Mouse (Mus musculus): Measurements from ENCODE around the gene St6gal1. TPM values are rescaled to one million over a fixed set of nuclear protein-coding genes. Genes with fewer than 3 reads are reported as not detected.
A peak's percentile ranks its signal among the peaks of the same experiment; 100 is the strongest.

St6gal1 gene
- polyA plus RNA-seq, 1 experiment from 2014 or later, result 18.7 TPM

- DNase-seq (ENCODE audit: low spot score), result no peak
- 0 out of 2 replicates have a peak, but pooled peaks cover 4% of the 10 kb centered on the region for H3K4me1 ChIP-seq (replicated peaks; ENCODE audit: control insufficient read depth, insufficient read depth, low read length)
- H3K9me3 ChIP-seq (ENCODE audit: control insufficient read depth, low read length), result no peaks in the 10 kb centered on the region
- no peak overlapping the region for H3K4me2 ChIP-seq
- 76% methylated on average over 10 of the region's 10 CpGs for WGBS
- H3K4me3 ChIP-seq (ENCODE audit: low read depth, low read length), result no peak overlapping the region
- no peaks in the 10 kb centered on the region for H3K36me3 ChIP-seq (ENCODE audit: control insufficient read depth, insufficient read depth, low read length)
- H3K27me3 ChIP-seq (replicated peaks; ENCODE audit: control insufficient read depth, insufficient read depth, low read length), result no peaks in the 10 kb centered on the region
- ATAC-seq (replicated peaks; ENCODE audit: low FRiP score), result no peak
- no peak overlapping the region for H3K27ac ChIP-seq (ENCODE audit: low read depth, low read length)
- no peak overlapping the region for H3K9ac ChIP-seq (ENCODE audit: low read depth, low read length)
Measured at GRCm38 (mm10) chr16:23287312-23288040, 62.9 kb downstream of the St6gal1 start.

DNA sequence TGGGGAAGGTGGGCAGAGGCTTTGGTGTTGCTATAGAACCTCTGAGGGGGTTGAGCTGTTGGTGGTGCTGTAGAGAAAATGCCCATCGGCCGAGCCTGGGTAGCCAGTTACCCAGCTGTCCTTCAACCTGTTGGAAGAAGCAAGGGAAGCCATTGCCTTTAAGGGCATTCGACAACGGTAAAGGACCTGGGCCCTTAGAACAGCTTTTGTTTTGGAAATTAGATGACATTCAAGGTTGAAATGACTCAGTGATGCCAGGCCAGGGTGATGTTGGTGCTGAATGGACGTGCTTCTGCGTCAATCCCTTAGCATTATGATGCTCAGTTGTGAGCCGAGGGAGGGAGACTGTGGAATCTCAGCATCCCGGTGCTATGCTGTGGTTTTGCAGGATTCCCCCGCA is 63.6 kb downstream of the St6gal1 start:
- H3K9ac ChIP-seq (ENCODE audit: low read depth, low read length), result no peak overlapping the region
- H3K4me2 ChIP-seq, result no peak overlapping the region
- no peaks in the 10 kb centered on the region for H3K9me3 ChIP-seq (ENCODE audit: control insufficient read depth, low read length)
- DNase-seq (ENCODE audit: low spot score) (no peak), ATAC-seq (replicated peaks; ENCODE audit: low FRiP score) (no peak)
- no peak overlapping the region for H3K4me3 ChIP-seq (ENCODE audit: low read depth, low read length)
- no peaks in the 10 kb centered on the region for H3K27me3 ChIP-seq (replicated peaks; ENCODE audit: control insufficient read depth, insufficient read depth, low read length)
- no peaks in the 10 kb centered on the region for H3K36me3 ChIP-seq (ENCODE audit: control insufficient read depth, insufficient read depth, low read length)
- no peak overlapping the region for H3K27ac ChIP-seq (ENCODE audit: low read depth, low read length)
- 0 out of 2 replicates have a peak, but pooled peaks cover 4% of the 10 kb centered on the region for H3K4me1 ChIP-seq (replicated peaks; ENCODE audit: control insufficient read depth, insufficient read depth, low read length)
- 91% methylated on average over 9 of the region's 9 CpGs for WGBS

DNA sequence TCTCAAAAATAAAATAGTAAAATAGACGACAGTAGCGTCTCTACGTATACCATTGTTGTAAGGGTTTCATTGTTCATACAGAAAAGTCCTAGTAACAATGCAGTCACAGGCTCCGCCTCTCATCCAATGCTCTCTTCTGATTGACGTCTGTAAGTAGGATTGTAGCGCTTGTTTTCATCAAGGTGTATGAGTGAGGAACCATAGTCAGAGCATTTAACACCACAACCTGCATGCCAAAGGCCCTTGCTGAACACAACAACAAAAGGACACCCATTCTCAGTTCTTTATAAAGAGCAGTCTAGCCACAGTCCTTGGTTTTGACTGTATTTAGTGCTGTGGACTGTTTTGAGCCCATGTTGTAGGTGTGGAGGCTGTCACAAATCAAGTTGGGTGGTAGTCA is 64.9 kb downstream of the St6gal1 start:
- WGBS, result 88% methylated on average over 6 of the region's 6 CpGs

DNA sequence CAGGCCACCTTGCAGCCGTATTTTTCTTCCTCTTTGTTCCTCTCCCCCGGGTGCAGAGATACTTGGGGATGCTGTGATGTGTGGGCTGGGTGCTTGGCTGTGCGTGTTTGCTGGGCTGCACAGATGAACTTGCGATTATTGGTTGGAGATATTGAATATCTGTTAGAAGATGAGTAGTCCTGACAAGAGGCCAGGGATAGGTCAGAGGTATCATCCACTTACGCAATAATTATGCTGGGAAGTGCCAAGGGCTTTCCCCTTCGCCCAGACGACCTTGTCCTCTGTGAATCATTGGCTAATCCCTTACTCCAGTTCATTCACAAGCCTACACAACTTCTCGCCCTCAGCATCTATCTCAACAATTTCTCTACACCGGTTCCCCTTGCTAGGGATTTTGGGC is 65.6 kb downstream of the St6gal1 start:
- H3K9ac ChIP-seq (ENCODE audit: low read depth, low read length), result no peak overlapping the region
- H3K4me2 ChIP-seq, result peak overlapping the region; percentile 22; the same call in 1 of the 2 replicates
- no peak for ATAC-seq (replicated peaks; ENCODE audit: low FRiP score)
- no peaks in the 10 kb centered on the region for H3K27me3 ChIP-seq (replicated peaks; ENCODE audit: control insufficient read depth, insufficient read depth, low read length)
- H3K9me3 ChIP-seq (ENCODE audit: control insufficient read depth, low read length), result no peaks in the 10 kb centered on the region
- H3K4me1 ChIP-seq (replicated peaks; ENCODE audit: control insufficient read depth, insufficient read depth, low read length), result 0 out of 2 replicates have a peak, but pooled peaks cover 4% of the 10 kb centered on the region
- no peak overlapping the region; the same call in 1 of the 2 replicates for H3K27ac ChIP-seq (ENCODE audit: low read depth, low read length)
- DNase-seq (ENCODE audit: low spot score), result no peak
- no peak overlapping the region for H3K4me3 ChIP-seq (ENCODE audit: low read depth, low read length)
- no peaks in the 10 kb centered on the region for H3K36me3 ChIP-seq (ENCODE audit: control insufficient read depth, insufficient read depth, low read length)
- WGBS, result 73% methylated on average over 9 of the region's 9 CpGs

More for the DNA sequence above, 64.9 kb downstream of the St6gal1 start:
- Histone ChIP-seq H3K4me3 (ENCODE audit: low read depth, low read length) (no peak overlapping the region), H3K27ac (ENCODE audit: low read depth, low read length) (no peak overlapping the region), H3K4me1 (replicated peaks; ENCODE audit: control insufficient read depth, insufficient read depth, low read length) (0 out of 2 replicates have a peak, but pooled peaks cover 4% of the 10 kb centered on the region), H3K36me3 (ENCODE audit: control insufficient read depth, insufficient read depth, low read length) (no peaks in the 10 kb centered on the region), H3K9me3 (ENCODE audit: control insufficient read depth, low read length) (no peaks in the 10 kb centered on the region), H3K9ac (ENCODE audit: low read depth, low read length) (no peak overlapping the region), H3K27me3 (replicated peaks; ENCODE audit: control insufficient read depth, insufficient read depth, low read length) (no peaks in the 10 kb centered on the region), H3K4me2 (no peak overlapping the region)
- no peak for DNase-seq (ENCODE audit: low spot score)
- ATAC-seq (replicated peaks; ENCODE audit: low FRiP score), result no peak

DNA sequence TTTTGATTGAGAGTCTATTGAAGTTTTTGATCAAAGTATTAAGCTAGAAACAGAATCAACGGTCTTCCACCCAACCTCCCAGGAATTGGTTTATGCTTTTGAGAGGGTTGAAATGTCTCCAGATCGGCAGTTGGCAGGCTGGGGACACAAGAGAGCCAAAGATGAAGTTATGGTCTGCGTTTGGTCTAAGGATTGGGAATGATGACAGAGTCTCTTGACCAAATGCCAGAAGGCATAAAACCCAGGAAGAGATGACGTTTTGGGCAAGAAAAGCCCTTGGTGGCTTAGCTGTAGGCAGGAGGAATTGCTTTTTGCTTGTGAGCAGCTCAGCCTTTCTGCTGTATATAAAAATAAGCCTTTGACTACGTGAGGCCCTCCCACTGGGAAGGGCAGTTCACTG is 67.0 kb downstream of the St6gal1 start:
- Histone ChIP-seq H3K4me3 (ENCODE audit: low read depth, low read length) (no peak overlapping the region), H3K9me3 (ENCODE audit: control insufficient read depth, low read length) (no peaks in the 10 kb centered on the region), H3K4me1 (replicated peaks; ENCODE audit: control insufficient read depth, insufficient read depth, low read length) (peaks cover 4% of the 10 kb centered on the region; the same call in 1 of the 2 replicates), H3K27ac (ENCODE audit: low read depth, low read length) (no peak overlapping the region), H3K36me3 (ENCODE audit: control insufficient read depth, insufficient read depth, low read length) (no peaks in the 10 kb centered on the region), H3K4me2 (peak overlapping the region; percentile 17; the same call in 1 of the 2 replicates), H3K27me3 (replicated peaks; ENCODE audit: control insufficient read depth, insufficient read depth, low read length) (no peaks in the 10 kb centered on the region), H3K9ac (ENCODE audit: low read depth, low read length) (no peak overlapping the region)
- no peak for DNase-seq (ENCODE audit: low spot score)
- ATAC-seq (replicated peaks; ENCODE audit: low FRiP score), result no peak
- WGBS, result 83% methylated on average over 5 of the region's 5 CpGs

DNA sequence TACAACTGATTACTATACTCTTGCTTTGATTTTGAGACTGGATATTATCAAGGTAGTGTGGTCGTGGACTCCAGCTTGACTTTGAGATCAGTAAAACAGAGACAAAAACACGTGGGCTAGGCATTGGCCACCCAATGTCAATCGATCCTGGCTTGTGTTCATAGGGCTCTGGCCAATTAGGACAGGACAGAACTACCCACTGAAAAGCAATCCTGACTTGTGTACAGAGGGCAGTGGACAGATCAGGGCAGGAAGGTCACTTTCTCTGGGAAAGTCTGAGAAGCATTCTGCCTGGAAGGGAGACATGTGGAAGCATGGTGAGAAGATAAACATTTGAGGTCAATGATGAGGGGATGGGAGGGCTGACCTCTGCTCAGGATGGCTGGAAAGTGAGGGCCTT is 69.7 kb downstream of the St6gal1 start:
- DNase-seq (ENCODE audit: low spot score), result no peak
- Histone ChIP-seq H3K4me2 (no peak overlapping the region), H3K4me1 (replicated peaks; ENCODE audit: control insufficient read depth, insufficient read depth, low read length) (peaks cover 4% of the 10 kb centered on the region; the same call in 1 of the 2 replicates), H3K9me3 (ENCODE audit: control insufficient read depth, low read length) (no peaks in the 10 kb centered on the region), H3K27me3 (replicated peaks; ENCODE audit: control insufficient read depth, insufficient read depth, low read length) (no peaks in the 10 kb centered on the region), H3K36me3 (ENCODE audit: control insufficient read depth, insufficient read depth, low read length) (no peaks in the 10 kb centered on the region), H3K9ac (ENCODE audit: low read depth, low read length) (no peak overlapping the region), H3K27ac (ENCODE audit: low read depth, low read length) (no peak overlapping the region; the same call in 1 of the 2 replicates), H3K4me3 (ENCODE audit: low read depth, low read length) (no peak overlapping the region)
- 52% methylated on average over 3 of the region's 3 CpGs for WGBS
- peak; percentile 83 for ATAC-seq (replicated peaks; ENCODE audit: low FRiP score)

DNA sequence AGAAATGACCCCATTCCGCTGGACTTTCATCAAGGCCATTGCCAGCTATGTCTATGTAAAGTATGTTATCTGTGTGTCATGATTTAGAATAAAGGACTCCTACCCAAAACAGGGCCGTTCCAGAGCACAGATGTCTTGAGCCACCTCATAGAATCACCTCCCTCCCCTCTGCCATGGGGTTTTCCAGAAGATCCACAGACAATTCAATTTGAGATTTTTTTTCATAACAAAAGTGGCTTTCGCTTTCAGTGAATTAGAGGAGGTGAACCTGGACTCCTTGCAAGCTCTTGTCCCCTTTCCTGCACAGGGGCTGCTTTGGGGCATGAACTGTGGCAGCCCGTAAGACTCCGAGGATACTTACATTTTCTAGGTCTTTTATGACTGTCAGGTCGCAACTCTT is 70.2 kb downstream of the St6gal1 start:
- no peaks in the 10 kb centered on the region for H3K27me3 ChIP-seq (replicated peaks; ENCODE audit: control insufficient read depth, insufficient read depth, low read length)
- 82% methylated on average over 6 of the region's 6 CpGs for WGBS
- ATAC-seq (replicated peaks; ENCODE audit: low FRiP score) (no peak), DNase-seq (ENCODE audit: low spot score) (no peak)
- no peaks in the 10 kb centered on the region for H3K9me3 ChIP-seq (ENCODE audit: control insufficient read depth, low read length)
- no peak overlapping the region; the same call in 1 of the 2 replicates for H3K27ac ChIP-seq (ENCODE audit: low read depth, low read length)
- no peak overlapping the region for H3K9ac ChIP-seq (ENCODE audit: low read depth, low read length)
- no peak overlapping the region for H3K4me3 ChIP-seq (ENCODE audit: low read depth, low read length)
- no peak overlapping the region for H3K4me2 ChIP-seq
- peaks cover 3% of the 10 kb centered on the region; the same call in 1 of the 2 replicates for H3K4me1 ChIP-seq (replicated peaks; ENCODE audit: control insufficient read depth, insufficient read depth, low read length)
- no peaks in the 10 kb centered on the region for H3K36me3 ChIP-seq (ENCODE audit: control insufficient read depth, insufficient read depth, low read length)

DNA sequence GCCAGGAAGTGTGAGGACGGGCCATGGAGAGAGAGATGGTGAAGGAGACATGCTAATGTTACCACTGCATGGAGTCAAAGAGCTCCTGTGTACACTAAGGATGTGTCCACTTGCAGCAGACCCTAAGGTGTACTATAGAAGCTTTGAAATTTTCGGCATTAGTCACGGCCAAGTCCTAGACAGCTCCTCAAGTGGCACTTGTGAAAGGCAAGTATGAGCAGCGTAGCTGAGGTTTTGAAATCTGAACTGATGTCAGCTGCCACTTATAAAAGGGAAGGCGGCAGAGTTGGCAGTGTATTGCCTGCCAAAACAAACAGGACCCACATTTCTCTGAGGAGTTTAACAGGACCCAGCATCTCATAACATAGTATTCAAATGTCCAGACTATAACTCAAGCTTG is 71.2 kb downstream of the St6gal1 start:
- no peak overlapping the region for H3K27ac ChIP-seq (ENCODE audit: low read depth, low read length)
- no peak overlapping the region for H3K9ac ChIP-seq (ENCODE audit: low read depth, low read length)
- no peak for ATAC-seq (replicated peaks; ENCODE audit: low FRiP score)
- no peak for DNase-seq (ENCODE audit: low spot score)
- no peak overlapping the region for H3K4me3 ChIP-seq (ENCODE audit: low read depth, low read length)
- WGBS, result 87% methylated on average over 5 of the region's 5 CpGs
- H3K27me3 ChIP-seq (replicated peaks; ENCODE audit: control insufficient read depth, insufficient read depth, low read length), result no peaks in the 10 kb centered on the region
- H3K4me1 ChIP-seq (replicated peaks; ENCODE audit: control insufficient read depth, insufficient read depth, low read length), result no peaks in the 10 kb centered on the region; the same call in 1 of the 2 replicates
- H3K36me3 ChIP-seq (ENCODE audit: control insufficient read depth, insufficient read depth, low read length), result no peaks in the 10 kb centered on the region
- no peaks in the 10 kb centered on the region for H3K9me3 ChIP-seq (ENCODE audit: control insufficient read depth, low read length)
- H3K4me2 ChIP-seq, result no peak overlapping the region

GRCm38 (mm10) chr16:23296721-23297120 is 72.2 kb downstream of the St6gal1 start:
- H3K36me3 ChIP-seq (ENCODE audit: control insufficient read depth, insufficient read depth, low read length), result no peaks in the 10 kb centered on the region
- no peak overlapping the region for H3K9ac ChIP-seq (ENCODE audit: low read depth, low read length)
- H3K27me3 ChIP-seq (replicated peaks; ENCODE audit: control insufficient read depth, insufficient read depth, low read length), result no peaks in the 10 kb centered on the region
- no peaks in the 10 kb centered on the region; the same call in 1 of the 2 replicates for H3K4me1 ChIP-seq (replicated peaks; ENCODE audit: control insufficient read depth, insufficient read depth, low read length)
- H3K9me3 ChIP-seq (ENCODE audit: control insufficient read depth, low read length), result no peaks in the 10 kb centered on the region
- WGBS, result 82% methylated on average over 3 of the region's 3 CpGs
- H3K4me2 ChIP-seq, result no peak overlapping the region
- no peak overlapping the region for H3K27ac ChIP-seq (ENCODE audit: low read depth, low read length)
- no peak overlapping the region for H3K4me3 ChIP-seq (ENCODE audit: low read depth, low read length)
- DNase-seq (ENCODE audit: low spot score) (no peak), ATAC-seq (replicated peaks; ENCODE audit: low FRiP score) (no peak)
